Mouse (Mus musculus) lung, postnatal 0 days (tissue): ENCODE results near the gene Gbx2.

ENCODE experiments used
- CTCF ChIP-seq: IDR thresholded peaks from 2 replicates; pipeline ENCODE4 v1.5.1; 2016; ENCODE audit warnings: antibody characterized with exemption, mild to moderate bottlenecking
- EP300 ChIP-seq: IDR thresholded peaks from 2 replicates; pipeline ENCODE4 v1.6.1; 2016; ENCODE audit warnings: antibody characterized with exemption, mild to moderate bottlenecking, control low read depth

GRCm38 (mm10) chr1:89922282-89922681, 8.7 kb downstream of the Gbx2 start:
- TF ChIP-seq CTCF (no peak), EP300 (no peak)
